ENCODE assay signal across 31 mouse cellular contexts in genomic region chr10:86761236-86761635, GRCm38 (mm10). TPM values are rescaled to one million over a fixed set of nuclear protein-coding genes. Genes with fewer than 3 reads are reported as not detected.
DNase-seq lines count a peak whose midpoint lies in the region; ATAC-seq lines count a peak whose summit lies in the region.
"Had no signal": no experiment of that assay in that cellular context is flagged by ENCODE, and none has a peak within 500 bp of the region (broad histone marks: within the 10 kb centered on the region; RNA-seq: fewer than 3 reads in every experiment).

No protein-coding gene starts in this region.

- ATAC-seq in hindbrain, embryonic 13.5 days (ENCODE audit: low FRiP score): no peak; the same call in 1 of the 2 replicates
- ATAC-seq in hindbrain, embryonic 11.5 days (ENCODE audit: low FRiP score): no peak
- ATAC-seq in neural tube, embryonic 13.5 days (ENCODE audit: low read depth): peak; percentile 52; the same call in 1 of the 2 replicates
- ATAC-seq in midbrain, embryonic 15.5 days (replicated peaks): peak; percentile 40
- no peak for ATAC-seq in megakaryocyte progenitor cell, adult 5-6 weeks (replicated peaks; ENCODE audit: poor library complexity)
- ATAC-seq: lung, postnatal 0 days had no signal

- 89% methylated on average over 1 of the region's 1 CpGs for WGBS in hindbrain, embryonic 13.5 days
- WGBS in hindbrain, embryonic 11.5 days: 77% methylated on average over 1 of the region's 1 CpGs
- 20% methylated on average over 1 of the region's 1 CpGs for WGBS in neural tube, embryonic 13.5 days
- 93% methylated on average over 1 of the region's 1 CpGs for WGBS in midbrain, embryonic 15.5 days

- no peak overlapping the region for H3K4me2 ChIP-seq in hindbrain, embryonic 13.5 days
- H3K4me2 ChIP-seq in hindbrain, embryonic 11.5 days (replicated peaks; ENCODE audit: low read depth, low read length): no peak overlapping the region
- H3K4me2 ChIP-seq in neural tube, embryonic 13.5 days: no peak overlapping the region
- H3K4me2 ChIP-seq in midbrain, embryonic 15.5 days: no peak overlapping the region
- H3K4me2 ChIP-seq: heart, embryonic 13.5 days had no signal

- H3K36me3 ChIP-seq in hindbrain, embryonic 13.5 days: no peaks in the 10 kb centered on the region
- H3K36me3 ChIP-seq in hindbrain, embryonic 11.5 days (ENCODE audit: control insufficient read depth, insufficient read depth, low read length): no peaks in the 10 kb centered on the region
- H3K36me3 ChIP-seq in neural tube, embryonic 13.5 days: no peaks in the 10 kb centered on the region
- no peaks in the 10 kb centered on the region for H3K36me3 ChIP-seq in midbrain, embryonic 15.5 days (replicated peaks)
- H3K36me3 ChIP-seq: G1E; heart, embryonic 13.5 days had no signal

- H3K4me1 ChIP-seq in hindbrain, embryonic 13.5 days (replicated peaks): no peaks in the 10 kb centered on the region
- no peaks in the 10 kb centered on the region for H3K4me1 ChIP-seq in hindbrain, embryonic 11.5 days (replicated peaks; ENCODE audit: control insufficient read depth, insufficient read depth, low read length)
- H3K4me1 ChIP-seq in neural tube, embryonic 13.5 days (replicated peaks): peaks cover 9% of the 10 kb centered on the region; the same call in 1 of the 2 replicates
- H3K4me1 ChIP-seq in midbrain, embryonic 15.5 days: no peaks in the 10 kb centered on the region
- H3K4me1 ChIP-seq: heart, embryonic 13.5 days had no signal

- H3K4me3 ChIP-seq in hindbrain, embryonic 13.5 days: no peak overlapping the region
- no peak overlapping the region for H3K4me3 ChIP-seq in hindbrain, embryonic 11.5 days (ENCODE audit: low read depth, low read length)
- no peak overlapping the region for H3K4me3 ChIP-seq in neural tube, embryonic 13.5 days
- no peak overlapping the region for H3K4me3 ChIP-seq in midbrain, embryonic 15.5 days
- H3K4me3 ChIP-seq: heart, embryonic 13.5 days had no signal

- H3K9ac ChIP-seq in hindbrain, embryonic 13.5 days: 0 out of 2 replicates have a peak overlapping the region, but pooled peaks have one; percentile 6
- no peak overlapping the region for H3K9ac ChIP-seq in hindbrain, embryonic 11.5 days (ENCODE audit: low read depth, low read length)
- H3K9ac ChIP-seq in neural tube, embryonic 13.5 days: no peak overlapping the region
- H3K9ac ChIP-seq in midbrain, embryonic 15.5 days: no peak overlapping the region
- H3K9ac ChIP-seq: forebrain, postnatal 0 days; heart, embryonic 13.5 days had no signal

- H3K9me3 ChIP-seq in hindbrain, embryonic 13.5 days: no peaks in the 10 kb centered on the region
- no peaks in the 10 kb centered on the region for H3K9me3 ChIP-seq in hindbrain, embryonic 11.5 days (ENCODE audit: control insufficient read depth, low read length)
- no peaks in the 10 kb centered on the region for H3K9me3 ChIP-seq in neural tube, embryonic 13.5 days
- H3K9me3 ChIP-seq in midbrain, embryonic 15.5 days: no peaks in the 10 kb centered on the region
- H3K9me3 ChIP-seq: G1E; heart, embryonic 13.5 days had no signal

- no peaks in the 10 kb centered on the region for H3K27me3 ChIP-seq in hindbrain, embryonic 13.5 days
- no peaks in the 10 kb centered on the region for H3K27me3 ChIP-seq in hindbrain, embryonic 11.5 days (ENCODE audit: control insufficient read depth, insufficient read depth, low read length)
- H3K27me3 ChIP-seq in neural tube, embryonic 13.5 days: no peaks in the 10 kb centered on the region
- H3K27me3 ChIP-seq in midbrain, embryonic 15.5 days (replicated peaks): no peaks in the 10 kb centered on the region
- H3K27me3 ChIP-seq: CH12.LX; heart, embryonic 13.5 days had no signal

- 0 out of 2 replicates have a peak overlapping the region, but pooled peaks have one; percentile 26 for H3K27ac ChIP-seq in hindbrain, embryonic 13.5 days
- no peak overlapping the region for H3K27ac ChIP-seq in hindbrain, embryonic 11.5 days (ENCODE audit: low read depth, low read length)
- H3K27ac ChIP-seq in neural tube, embryonic 13.5 days (replicated peaks): peak overlapping the region; percentile 59; the same call in 1 of the 2 replicates
- H3K27ac ChIP-seq in midbrain, embryonic 15.5 days: peak overlapping the region; percentile 56; the same call in 1 of the 2 replicates
- H3K27ac ChIP-seq: heart, embryonic 13.5 days; kidney, postnatal 0 days had no signal

- no peak for DNase-seq in hindbrain, embryonic 11.5 days (ENCODE audit: low spot score)
- no peak for DNase-seq in neural tube, embryonic 10.5 days (ENCODE audit: extremely low spot score, low spot score)
- no peak for DNase-seq in left cerebral cortex, adult 9 months (ENCODE audit: low spot score in 2 of 2)
- DNase-seq: adrenal gland, postnatal 14 days; B cell, adult 2 months; cerebellum, adult 2 months; cerebellum, postnatal 25 days; embryo, embryonic 11 days; forebrain, postnatal 0 days; gastrocnemius, postnatal 14 days; kidney, adult 2 months; layer of hippocampus, adult 9-11 months; left cerebral cortex, postnatal 4 days; thymus, postnatal 36 days had no signal

RNA-seq across cellular contexts. Expression of gene Gm49358, which starts 2.5 kb away (rescaled TPM):
- polyA plus RNA-seq in hindbrain, embryonic 13.5 days (2015; fragmentation: Nextera tagmentation; extraction: Ambion mirVana): not detected in 2 replicates
- polyA plus RNA-seq in hindbrain, embryonic 11.5 days (2014; fragmentation: Nextera tagmentation; extraction: Ambion mirVana): not detected in 2 replicates
- polyA plus RNA-seq in neural tube, embryonic 13.5 days (2015; fragmentation: Nextera tagmentation; extraction: Ambion mirVana): not detected in 2 replicates
- polyA plus RNA-seq in midbrain, embryonic 15.5 days (2015; fragmentation: Nextera tagmentation; extraction: Ambion mirVana): not detected in 2 replicates
- total RNA-seq in megakaryocyte progenitor cell, adult 5-6 weeks (2015): not detected in 2 replicates
- total RNA-seq in megakaryocyte progenitor cell, adult 5-6 weeks (2017): 0.21 TPM in 1 of 2 replicates, not detected in the other
- total RNA-seq: G1E; megakaryocyte, adult 5-6 weeks; monocyte, adult 5-6 weeks had no signal
- polyA plus RNA-seq: cerebellum, adult 2 months; embryonic facial prominence, embryonic 14.5 days; forebrain, postnatal 0 days; G1E; heart, embryonic 13.5 days; kidney, adult 2 months; kidney, postnatal 0 days; large intestine, adult 2 months; liver, adult 2 months; liver, embryonic 16.5 days; lung, postnatal 0 days; neural tube, embryonic 11.5 days; spleen, adult 2 months had no signal

RNA-seq across cellular contexts. Expression of gene Nt5dc3, which starts 17.6 kb away (rescaled TPM):
- 8.6 and 9.2 TPM in 2 replicates for polyA plus RNA-seq in hindbrain, embryonic 13.5 days (2015; fragmentation: Nextera tagmentation; extraction: Ambion mirVana)
- polyA plus RNA-seq in hindbrain, embryonic 11.5 days (2014; fragmentation: Nextera tagmentation; extraction: Ambion mirVana): 1.5 and 1.7 TPM in 2 replicates
- polyA plus RNA-seq in neural tube, embryonic 13.5 days (2015; fragmentation: Nextera tagmentation; extraction: Ambion mirVana): 7.3 and 7.7 TPM in 2 replicates
- polyA plus RNA-seq in midbrain, embryonic 15.5 days (2015; fragmentation: Nextera tagmentation; extraction: Ambion mirVana): 13.8 and 14.4 TPM in 2 replicates
- 3.4 and 4.2 TPM in 2 replicates for total RNA-seq in megakaryocyte progenitor cell, adult 5-6 weeks (2015)
- 3.0 and 3.2 TPM in 2 replicates for total RNA-seq in megakaryocyte progenitor cell, adult 5-6 weeks (2017)

RNA-seq across cellular contexts. Expression of gene Ttc41, which starts 55.6 kb away (rescaled TPM):
- 3.1 and 3.2 TPM in 2 replicates for polyA plus RNA-seq in hindbrain, embryonic 13.5 days (2015; fragmentation: Nextera tagmentation; extraction: Ambion mirVana)
- polyA plus RNA-seq in hindbrain, embryonic 11.5 days (2014; fragmentation: Nextera tagmentation; extraction: Ambion mirVana): 1.1 and 2.0 TPM in 2 replicates
- 2.4 and 2.8 TPM in 2 replicates for polyA plus RNA-seq in neural tube, embryonic 13.5 days (2015; fragmentation: Nextera tagmentation; extraction: Ambion mirVana)
- polyA plus RNA-seq in midbrain, embryonic 15.5 days (2015; fragmentation: Nextera tagmentation; extraction: Ambion mirVana): 2.1 and 2.4 TPM in 2 replicates
- total RNA-seq in megakaryocyte progenitor cell, adult 5-6 weeks (2015): 1.7 and 2.4 TPM in 2 replicates
- 1.5 and 1.6 TPM in 2 replicates for total RNA-seq in megakaryocyte progenitor cell, adult 5-6 weeks (2017)

RNA-seq across cellular contexts. Expression of gene Hsp90b1, which starts 55.9 kb away (rescaled TPM):
- polyA plus RNA-seq in hindbrain, embryonic 13.5 days (2015; fragmentation: Nextera tagmentation; extraction: Ambion mirVana): 342 and 354 TPM in 2 replicates
- polyA plus RNA-seq in hindbrain, embryonic 11.5 days (2014; fragmentation: Nextera tagmentation; extraction: Ambion mirVana): 522 and 547 TPM in 2 replicates
- 363 and 418 TPM in 2 replicates for polyA plus RNA-seq in neural tube, embryonic 13.5 days (2015; fragmentation: Nextera tagmentation; extraction: Ambion mirVana)
- 297 and 302 TPM in 2 replicates for polyA plus RNA-seq in midbrain, embryonic 15.5 days (2015; fragmentation: Nextera tagmentation; extraction: Ambion mirVana)
- total RNA-seq in megakaryocyte progenitor cell, adult 5-6 weeks (2015): 925 and 968 TPM in 2 replicates
- total RNA-seq in megakaryocyte progenitor cell, adult 5-6 weeks (2017): 1,272 and 1,450 TPM in 2 replicates

Comparison
In these comparisons a context has a peak if more than half of its experiments do, and no peak if none do; other contexts are left out.
1. ATAC-seq: peak in neural tube, embryonic 13.5 days (single experiment) and midbrain, embryonic 15.5 days (single experiment); none in hindbrain, embryonic 13.5 days (single experiment), hindbrain, embryonic 11.5 days (single experiment) and megakaryocyte progenitor cell, adult 5-6 weeks (single experiment).